Mouse (Mus musculus) kidney, adult 18-20 months (tissue): Measurements from ENCODE around the gene Gnaq.

ENCODE experiments used
- DNase-seq: peaks from one replicate; pipeline ENCODE4 v3.0.0; 2021

Gnaq gene

DNA sequence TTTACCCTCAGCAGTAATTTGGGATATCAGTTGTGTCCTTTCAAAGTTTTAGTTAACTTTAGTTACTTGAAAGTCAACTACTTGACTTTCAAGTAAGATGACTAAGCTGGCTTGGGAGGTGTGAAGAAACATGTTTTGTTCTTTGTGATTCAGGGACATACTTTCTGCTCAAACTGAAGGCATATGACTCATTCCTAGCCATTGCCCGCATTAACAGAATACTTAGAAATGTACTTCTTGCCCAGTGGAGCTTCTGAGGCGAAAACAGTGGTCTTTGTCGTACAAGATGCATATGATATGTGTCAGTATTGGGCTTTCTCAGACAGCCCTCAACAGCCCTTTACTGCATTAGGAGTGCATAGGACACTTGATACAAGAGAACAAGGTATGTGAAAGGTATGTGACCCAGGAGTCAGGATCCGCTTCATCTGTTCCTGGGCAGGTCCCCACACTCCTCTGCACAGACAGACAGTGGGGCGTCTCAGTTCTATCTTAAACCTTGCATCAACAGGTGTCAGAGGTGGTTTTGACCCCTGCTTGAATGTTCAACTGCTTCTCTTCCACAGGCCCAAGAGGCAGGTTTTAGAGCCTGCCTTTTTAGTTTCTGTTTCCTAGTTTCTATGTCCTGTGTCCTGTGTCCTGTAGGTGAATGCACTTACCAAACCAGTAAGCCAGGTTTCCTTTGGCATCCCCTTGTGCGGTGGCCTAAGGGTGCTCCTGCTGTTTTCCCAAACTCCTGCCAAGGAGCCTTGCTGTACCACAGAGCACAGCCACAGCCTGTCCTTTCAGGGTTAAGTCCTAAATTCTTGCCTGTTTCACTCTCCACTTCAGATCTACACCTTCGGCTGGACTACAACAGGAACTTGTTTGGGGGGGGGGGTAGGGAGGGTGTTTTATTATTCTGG lies 72.4 kb downstream of the Gnaq start:
- no peak for DNase-seq

- DNase-seq: no peak
Measured at GRCm38 (mm10) chr19:16209616-16210015, 77.0 kb downstream of the Gnaq start.

DNA sequence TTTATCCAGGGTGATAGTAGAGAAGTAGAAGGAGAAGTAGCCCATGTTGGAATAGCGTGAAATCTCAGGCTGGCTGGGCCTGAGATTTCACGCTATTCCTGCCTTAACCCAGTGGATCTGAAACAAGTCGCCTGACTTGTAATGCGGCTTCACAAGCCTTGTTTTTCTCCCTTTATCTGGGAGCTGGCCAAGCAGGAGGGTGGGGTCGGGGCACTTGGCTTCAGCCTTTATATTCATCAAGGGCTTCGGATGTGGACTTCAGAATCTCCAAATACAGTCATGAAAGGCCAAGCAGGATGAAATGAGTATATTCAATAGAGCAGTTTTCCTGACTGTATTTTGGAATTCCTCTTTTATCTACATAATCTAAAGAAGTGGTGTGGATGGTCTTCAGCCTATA lies 82.3 kb downstream of the Gnaq start:
- peak; percentile 75 for DNase-seq

DNA sequence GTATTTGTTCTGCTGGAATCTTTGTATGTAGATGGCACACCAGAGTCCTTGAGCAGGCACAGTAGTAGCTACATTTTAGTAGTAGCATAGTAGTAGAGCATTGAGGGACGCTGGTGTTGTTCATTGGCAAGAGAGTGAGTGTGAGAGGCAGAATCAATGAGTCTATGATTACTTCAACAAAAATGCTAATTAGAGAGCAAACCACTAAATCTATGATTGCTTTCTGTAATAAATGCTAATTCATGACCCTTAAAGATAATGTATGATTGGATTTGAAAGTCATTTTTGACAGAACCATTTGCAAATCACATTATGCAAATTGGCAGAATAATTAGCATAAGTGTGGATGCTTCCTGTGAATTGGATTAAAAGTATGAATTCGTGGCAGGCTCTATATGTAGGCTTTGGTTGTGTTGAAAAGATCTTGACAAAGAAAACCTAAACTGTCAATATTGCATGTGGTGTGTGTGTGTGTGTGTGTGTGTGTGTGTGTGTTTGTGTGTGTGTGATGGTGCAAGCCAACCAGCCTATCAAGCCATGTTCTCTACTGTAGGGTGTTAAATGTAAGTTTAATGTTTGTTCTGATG lies 82.9 kb downstream of the Gnaq start:
- no peak for DNase-seq

DNA sequence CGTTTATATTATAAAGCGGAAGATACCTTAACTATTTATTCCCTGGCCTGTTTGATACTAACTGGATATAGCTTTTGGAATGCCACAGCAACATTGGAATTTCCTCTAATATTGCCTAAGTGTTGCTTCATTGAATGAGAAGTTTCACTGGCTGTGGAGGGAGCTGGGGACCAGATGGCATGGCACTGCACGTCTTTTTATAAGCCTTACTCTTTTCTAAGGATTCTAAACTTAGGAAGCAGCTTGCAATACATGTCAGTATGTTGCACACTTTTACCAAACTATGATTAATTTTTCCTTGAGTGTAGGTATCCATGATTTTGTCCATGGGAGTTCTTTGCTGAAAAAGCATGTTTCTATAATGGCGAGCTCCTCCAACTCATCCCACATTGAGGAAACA lies 87.3 kb downstream of the Gnaq start:
- no peak for DNase-seq

GRCm38 (mm10) chr19:16222526-16222925 lies 89.9 kb downstream of the Gnaq start:
- DNase-seq: no peak

DNA sequence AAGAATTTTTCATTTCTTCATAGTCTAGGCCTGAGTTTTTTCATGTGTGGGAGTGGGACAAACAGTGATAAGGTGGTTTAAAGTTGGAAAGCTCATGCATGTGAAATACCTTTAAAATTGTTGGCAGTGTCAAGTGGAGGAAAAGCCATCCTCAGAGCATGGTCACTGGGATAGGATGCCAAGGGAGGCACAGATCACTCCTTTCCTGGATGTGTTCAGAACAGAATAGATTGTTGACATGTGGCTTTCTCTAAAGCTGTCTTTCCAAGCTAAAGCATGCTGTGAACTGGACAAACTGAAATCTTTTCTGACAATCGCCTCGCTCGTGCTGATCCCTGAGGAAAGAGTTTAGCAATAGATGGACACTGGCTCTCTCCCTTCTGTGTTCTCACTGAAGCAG lies 90.5 kb downstream of the Gnaq start:
- DNase-seq: no peak

- no peak for DNase-seq
Measured at GRCm38 (mm10) chr19:16224831-16225230, 92.2 kb downstream of the Gnaq start.

GRCm38 (mm10) chr19:16231584-16231983 lies 99.0 kb downstream of the Gnaq start:
- DNase-seq: no peak

- no peak for DNase-seq
Measured at GRCm38 (mm10) chr19:16235594-16235993, 103.0 kb downstream of the Gnaq start.

GRCm38 (mm10) chr19:16237034-16237433 lies 104.4 kb downstream of the Gnaq start:
- DNase-seq: no peak

GRCm38 (mm10) chr19:16238072-16238471 lies 105.4 kb downstream of the Gnaq start:
- no peak for DNase-seq

GRCm38 (mm10) chr19:16238512-16238911 lies 105.9 kb downstream of the Gnaq start:
- DNase-seq: no peak

GRCm38 (mm10) chr19:16242708-16243107 lies 110.1 kb downstream of the Gnaq start:
- DNase-seq: no peak

DNA sequence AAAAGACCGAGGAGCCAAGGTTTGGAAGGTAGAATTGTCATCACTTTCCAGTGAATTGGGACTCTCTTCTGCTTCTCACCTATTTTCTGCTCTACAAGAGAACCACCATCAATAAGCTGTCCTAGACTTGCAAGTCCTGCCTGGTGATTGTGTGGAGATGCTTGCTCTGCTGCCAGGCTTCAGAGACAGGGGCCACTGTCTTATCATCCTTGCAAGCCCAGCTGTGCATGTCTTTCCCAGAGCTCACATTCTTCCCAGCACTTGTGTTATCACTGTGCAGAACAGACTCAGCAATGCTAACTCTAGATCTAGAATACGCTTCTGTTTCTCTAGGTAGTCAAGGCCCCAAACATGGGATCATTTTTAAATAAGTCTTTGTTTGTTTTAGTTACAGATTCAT lies 116.4 kb downstream of the Gnaq start:
- DNase-seq: no peak

DNA sequence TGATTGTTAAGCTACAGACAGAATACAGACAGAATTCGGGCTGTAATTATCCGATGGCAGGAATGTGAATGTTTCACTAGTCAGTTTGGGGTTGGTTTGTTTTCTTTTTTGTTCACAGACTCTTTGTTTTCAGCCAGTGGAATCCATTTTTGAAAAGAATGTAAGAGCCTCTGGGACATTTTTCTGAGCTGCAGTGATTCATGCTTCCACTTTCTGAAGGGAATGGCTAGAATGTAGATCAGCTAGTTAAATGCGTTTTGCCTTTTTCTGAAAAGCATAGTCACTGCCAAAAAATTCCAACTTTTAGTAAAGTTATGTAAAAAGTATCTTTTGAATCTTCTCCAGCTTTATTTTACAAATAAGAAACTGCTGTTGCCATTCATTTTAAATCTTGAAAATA lies 118.3 kb downstream of the Gnaq start:
- no peak for DNase-seq

- DNase-seq: no peak
Measured at GRCm38 (mm10) chr19:16251819-16252218, 119.2 kb downstream of the Gnaq start.

DNA sequence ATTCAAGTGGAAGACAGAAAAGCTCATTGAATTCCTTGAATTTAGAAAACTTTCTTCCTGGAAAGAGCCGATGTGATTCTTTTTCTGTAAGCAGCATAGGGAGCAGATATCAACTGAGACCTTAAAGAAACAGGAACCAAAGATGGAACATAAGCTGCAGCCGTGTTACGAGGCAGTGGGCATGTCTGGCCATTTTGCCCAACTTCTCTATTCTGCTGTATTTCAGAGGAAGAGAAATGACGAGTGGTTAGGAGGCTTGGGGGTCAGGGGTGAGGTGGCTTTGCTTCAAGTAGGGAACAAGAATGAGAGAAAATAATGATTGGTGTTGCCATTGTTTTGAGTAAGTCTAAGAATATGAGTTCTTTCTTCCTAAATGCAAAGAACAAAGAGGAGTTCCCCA lies 120.1 kb downstream of the Gnaq start:
- no peak for DNase-seq

DNA sequence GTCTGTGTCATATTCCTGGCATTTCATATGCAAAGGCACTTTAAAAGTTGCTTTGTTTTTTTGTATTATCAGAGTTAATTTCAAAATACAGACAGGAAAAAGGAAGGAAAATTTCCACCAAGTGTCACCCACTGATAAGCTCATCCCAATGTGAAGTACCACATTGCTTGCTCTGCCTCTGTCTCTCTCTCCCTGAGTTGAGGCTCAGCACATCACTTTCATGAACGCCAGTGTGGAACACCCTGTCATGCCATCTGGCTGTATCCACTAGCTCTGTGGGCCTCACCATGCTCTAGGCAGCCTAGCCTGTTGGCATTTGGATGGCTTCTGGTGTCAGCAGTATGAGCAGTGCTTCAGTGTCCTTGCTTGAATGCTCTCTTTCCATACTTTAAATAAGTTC lies 122.2 kb downstream of the Gnaq start:
- DNase-seq: no peak

DNA sequence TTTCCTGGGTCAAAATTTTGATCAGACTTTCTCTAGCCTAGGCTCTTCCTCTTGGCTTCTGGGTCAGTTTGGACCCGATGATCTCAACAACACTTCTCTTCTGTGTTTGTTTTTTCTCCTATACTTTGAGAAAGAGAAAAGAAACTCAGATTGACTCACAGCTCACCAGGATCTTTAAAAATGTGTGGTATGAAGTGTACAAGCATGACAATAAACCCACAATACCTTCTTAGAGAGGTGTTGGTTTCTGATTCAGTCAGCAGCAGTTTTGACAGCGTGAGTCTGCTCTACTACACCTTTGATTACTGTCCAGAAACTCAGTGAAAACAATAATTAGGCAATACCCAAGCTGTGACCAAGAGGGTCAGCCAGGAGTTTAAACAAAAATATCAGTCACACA lies 122.7 kb downstream of the Gnaq start:
- no peak for DNase-seq

DNA sequence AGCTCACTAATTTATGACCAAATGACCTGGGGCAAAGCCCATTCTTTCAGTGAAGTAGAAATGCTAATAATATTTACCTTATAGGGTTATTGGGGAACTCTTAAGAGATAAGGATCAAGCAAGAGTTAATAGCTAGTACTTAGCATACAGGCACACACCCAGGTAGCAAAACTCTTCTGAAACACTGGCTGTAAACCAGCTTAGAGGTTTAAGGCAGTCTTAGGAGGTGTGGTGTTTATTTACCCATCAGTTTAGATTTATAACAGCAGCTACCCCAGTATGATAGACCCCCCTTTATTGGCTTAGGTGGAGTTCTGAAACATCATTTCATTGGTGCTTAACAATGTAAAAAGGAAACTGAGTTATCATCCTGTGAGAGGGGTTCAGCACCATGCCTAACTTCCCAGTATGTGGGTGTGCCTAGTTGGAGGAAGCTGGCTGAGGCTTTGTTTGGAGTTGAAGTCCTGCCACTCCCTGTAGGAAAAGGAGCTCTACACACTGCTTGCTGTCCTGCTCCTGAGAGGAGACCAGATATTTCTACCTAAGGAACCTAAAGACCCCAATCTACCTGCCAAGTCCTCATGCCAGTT lies 126.2 kb downstream of the Gnaq start:
- DNase-seq: no peak

GRCm38 (mm10) chr19:16259786-16260434 lies 127.3 kb downstream of the Gnaq start:
- no peak for DNase-seq

- DNase-seq: no peak
Measured at GRCm38 (mm10) chr19:16260435-16260832, 127.8 kb downstream of the Gnaq start.

GRCm38 (mm10) chr19:16260973-16261372 lies 128.3 kb downstream of the Gnaq start:
- DNase-seq: no peak
